Mouse (Mus musculus) MEL-GATA-1-ER (cell line): Measurements from ENCODE around the gene Rimbp2.
A peak's percentile ranks its signal among the peaks of the same experiment; 100 is the strongest.
"Not testable (repeated sequence)": the region's sequence is repeated elsewhere in the genome, so short reads cannot be mapped to it uniquely, and the experiment has no call there.

Source experiments
- DNase-seq: peaks from one replicate; pipeline ENCODE4 v3.0.0-alpha.2; 2012; ENCODE audit warnings: low read depth; ENCODE audit errors: extremely low read depth

The Rimbp2 gene

DNA sequence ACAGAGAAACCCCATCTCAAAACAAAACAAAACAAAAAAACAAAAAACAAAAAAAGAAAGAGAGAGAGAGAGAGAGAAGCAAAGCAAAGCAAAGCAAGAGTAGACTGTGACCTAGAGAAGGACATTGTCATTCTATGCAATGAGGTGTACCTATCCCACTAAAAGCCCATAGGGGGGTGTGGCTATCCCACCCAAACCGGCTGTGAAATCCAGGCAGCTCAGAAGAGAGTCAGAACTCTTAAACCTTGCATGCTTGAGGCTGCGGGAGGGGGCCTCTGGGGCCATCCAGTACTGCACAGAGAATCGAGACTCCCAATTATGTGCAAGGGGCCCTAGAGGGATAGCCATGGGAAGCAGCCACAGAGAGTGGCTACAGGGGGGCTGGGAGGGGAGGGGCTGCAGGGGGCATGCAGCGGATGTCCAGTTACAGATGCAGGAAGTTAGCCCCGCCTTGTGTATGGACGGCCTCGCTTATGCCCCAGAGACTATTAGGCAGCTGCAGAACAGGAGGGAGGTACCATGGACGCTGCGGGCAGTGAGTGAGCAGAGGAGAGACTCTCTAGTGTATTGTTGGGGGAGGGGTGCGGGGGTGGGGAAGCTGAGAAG lies 184.2 kb downstream of the Rimbp2 start:
- DNase-seq = no peak

- no peak for DNase-seq
Observed at GRCm38 (mm10) chr5:128761118-128761517, 192.2 kb downstream of the Rimbp2 start.

GRCm38 (mm10) chr5:128746261-128746660 lies 207.0 kb downstream of the Rimbp2 start:
- DNase-seq = no peak

DNA sequence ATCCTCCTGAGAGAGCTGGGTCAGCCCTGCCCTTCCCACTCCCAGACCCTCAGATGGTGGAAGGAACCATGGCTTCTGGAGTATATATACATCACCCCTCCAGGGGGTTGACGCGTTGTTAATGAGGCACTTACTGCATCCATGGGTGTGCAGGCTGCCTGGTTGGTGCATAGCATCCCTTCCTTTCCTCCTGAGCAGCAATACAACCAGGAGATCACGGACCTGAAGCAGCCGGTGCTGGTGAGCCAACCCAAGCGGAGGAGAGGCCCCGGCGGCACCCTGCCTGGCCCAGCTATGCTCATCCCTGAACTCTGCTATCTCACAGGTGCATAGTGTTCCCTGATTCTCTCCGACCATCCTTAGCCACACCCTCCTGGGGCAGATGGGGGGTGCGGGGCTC lies 208.1 kb downstream of the Rimbp2 start:
- no peak for DNase-seq

GRCm38 (mm10) chr5:128744351-128744750 lies 208.9 kb downstream of the Rimbp2 start:
- DNase-seq = no peak

GRCm38 (mm10) chr5:128739838-128740171 lies 213.5 kb downstream of the Rimbp2 start:
- DNase-seq = no peak

GRCm38 (mm10) chr5:128739168-128739837 lies 214.0 kb downstream of the Rimbp2 start:
- DNase-seq = no peak

DNA sequence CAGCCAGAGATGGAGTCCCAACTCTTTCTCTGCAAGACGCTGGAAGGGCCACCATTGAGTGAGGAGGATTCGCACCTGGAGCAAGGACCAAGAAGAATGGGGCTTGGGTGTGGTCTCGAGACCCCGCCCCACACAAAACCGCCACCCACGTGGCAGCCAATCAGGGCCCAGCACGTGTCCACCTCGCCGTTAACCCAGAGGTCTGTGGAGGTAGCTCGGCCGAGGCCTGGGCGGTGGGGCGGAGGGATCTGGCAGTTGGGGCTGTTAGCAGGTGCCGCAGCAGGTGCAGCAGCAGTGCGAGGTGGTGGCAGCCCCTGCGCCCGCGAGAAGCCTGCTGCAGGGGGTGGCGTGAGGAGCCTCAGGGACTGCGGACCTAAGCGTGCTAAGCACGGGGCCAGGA lies 217.4 kb downstream of the Rimbp2 start:
- no peak for DNase-seq

GRCm38 (mm10) chr5:128733955-128734354 lies 219.3 kb downstream of the Rimbp2 start:
- peak; percentile 1 for DNase-seq

DNA sequence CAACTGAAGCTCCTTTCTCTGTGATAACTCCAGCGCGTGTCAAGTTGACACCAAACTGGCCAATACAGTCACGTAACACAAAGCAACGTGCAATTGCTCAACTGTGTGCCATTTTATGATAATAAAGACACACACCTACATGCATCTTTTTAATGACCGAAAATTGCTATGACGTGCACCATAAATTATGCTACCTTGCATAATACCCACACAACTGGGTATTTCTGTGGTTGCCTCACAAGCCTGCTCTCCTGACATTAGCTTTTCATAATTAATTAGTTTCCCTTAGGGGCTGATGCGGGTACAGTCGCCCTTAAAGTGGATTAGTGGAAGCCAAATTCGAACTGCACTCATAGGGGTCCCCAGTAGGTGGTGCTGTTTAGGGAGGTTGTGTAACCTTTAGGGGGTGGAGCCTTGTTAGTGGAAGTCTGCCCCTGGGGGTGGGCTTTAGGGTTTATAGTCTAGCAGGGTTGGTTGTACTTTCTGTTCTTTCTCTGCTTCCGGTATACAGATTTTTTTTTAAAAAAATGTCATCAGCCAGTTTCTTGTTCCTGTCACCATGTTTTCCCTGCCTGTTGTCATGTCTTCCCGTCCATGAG lies 220.8 kb downstream of the Rimbp2 start:
- no peak for DNase-seq

- no peak for DNase-seq
Observed at GRCm38 (mm10) chr5:128730634-128731033, 222.7 kb downstream of the Rimbp2 start.

- DNase-seq = no peak
Observed at GRCm38 (mm10) chr5:128729341-128729740, 223.9 kb downstream of the Rimbp2 start.

GRCm38 (mm10) chr5:128720461-128720860 lies 232.8 kb downstream of the Rimbp2 start:
- DNase-seq = not testable (repeated sequence)

- no peak for DNase-seq
Observed at GRCm38 (mm10) chr5:128715171-128715570, 238.1 kb downstream of the Rimbp2 start.

DNA sequence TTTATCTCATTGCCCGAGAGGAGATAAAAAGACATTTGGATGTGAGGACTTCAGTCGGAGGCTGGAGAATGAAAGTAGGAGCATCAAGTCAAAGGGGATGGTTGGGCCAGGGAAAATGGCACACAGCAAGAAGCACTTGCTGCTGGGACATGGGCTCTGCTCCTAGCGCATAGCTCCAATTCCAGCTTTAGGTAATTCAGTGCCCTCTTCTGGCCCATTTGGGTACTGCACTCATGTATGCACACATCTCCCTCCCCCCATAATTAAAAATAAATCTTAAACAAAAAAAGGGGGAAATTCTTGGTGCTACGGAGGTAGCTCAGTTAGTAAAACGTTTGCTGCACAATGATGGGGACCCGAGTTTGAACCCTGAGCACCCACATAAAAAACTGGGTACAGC lies 241.4 kb downstream of the Rimbp2 start:
- no peak for DNase-seq

GRCm38 (mm10) chr5:128710596-128710995 lies 242.7 kb downstream of the Rimbp2 start:
- no peak for DNase-seq

GRCm38 (mm10) chr5:128708929-128709328 lies 244.4 kb downstream of the Rimbp2 start:
- no peak for DNase-seq
